Mouse (Mus musculus): ENCODE results near the gene Slmap.
A peak's percentile ranks its signal among the peaks of the same experiment; 100 is the strongest.
"Not testable (repeated sequence)": the region's sequence is repeated elsewhere in the genome, so short reads cannot be mapped to it uniquely, and the experiment has no call there.

Slmap gene

GRCm38 (mm10) chr14:26534757-26535479 is at the start of gene Slmap:
Gene Slmap, minus strand, starts transcription at chr14:26534931.
- DNase-seq: peak; percentile 98

- no peak for DNase-seq
Measured at GRCm38 (mm10) chr14:26583645-26584044, 48.9 kb upstream of the Slmap start.

GRCm38 (mm10) chr14:26579346-26580343 is 44.9 kb upstream of the Slmap start:
- peak; percentile 89 for DNase-seq

- no peak for DNase-seq
Measured at GRCm38 (mm10) chr14:26578791-26579191, 44.1 kb upstream of the Slmap start.

GRCm38 (mm10) chr14:26576255-26576780 is 41.6 kb upstream of the Slmap start:
- DNase-seq: no peak

- not testable (repeated sequence) for DNase-seq
Measured at GRCm38 (mm10) chr14:26573556-26573955, 38.8 kb upstream of the Slmap start, which contains the start of gene Dennd6a. Gene Dennd6a, plus strand, starts transcription at chr14:26573856.

GRCm38 (mm10) chr14:26571951-26572675 is 37.4 kb upstream of the Slmap start:
- no peak for DNase-seq

GRCm38 (mm10) chr14:26569880-26570279 is 35.1 kb upstream of the Slmap start:
- no peak for DNase-seq

- DNase-seq: no peak
Measured at GRCm38 (mm10) chr14:26562247-26562646, 27.5 kb upstream of the Slmap start.

- DNase-seq: no peak
Measured at GRCm38 (mm10) chr14:26558536-26558935, 23.8 kb upstream of the Slmap start.

GRCm38 (mm10) chr14:26557581-26557980 is 22.9 kb upstream of the Slmap start:
- DNase-seq: no peak

GRCm38 (mm10) chr14:26552853-26553252 is 18.1 kb upstream of the Slmap start:
- no peak for DNase-seq

- no peak for DNase-seq
Measured at GRCm38 (mm10) chr14:26552441-26552840, 17.7 kb upstream of the Slmap start.

- no peak for DNase-seq
Measured at GRCm38 (mm10) chr14:26550712-26551111, 16.0 kb upstream of the Slmap start.

- no peak for DNase-seq
Measured at GRCm38 (mm10) chr14:26547516-26548488, 13.1 kb upstream of the Slmap start.

GRCm38 (mm10) chr14:26542136-26542535 is 7.4 kb upstream of the Slmap start:
- no peak for DNase-seq

- no peak for DNase-seq
Measured at GRCm38 (mm10) chr14:26540577-26540976, 5.8 kb upstream of the Slmap start.

- DNase-seq: no peak
Measured at GRCm38 (mm10) chr14:26539241-26539640, 4.5 kb upstream of the Slmap start.

GRCm38 (mm10) chr14:26533821-26534756 is 642 bp downstream of the Slmap start:
- peak; percentile 25 for DNase-seq

- DNase-seq: no peak
Measured at GRCm38 (mm10) chr14:26533267-26533666, 1.5 kb downstream of the Slmap start.
